Mouse (Mus musculus) limb, embryonic 15.5 days (tissue): Measurements from ENCODE around the gene Bmp5. TPM values are rescaled to one million over a fixed set of nuclear protein-coding genes. Genes with fewer than 3 reads are reported as not detected.
"Not testable (repeated sequence)": the region's sequence is repeated elsewhere in the genome, so short reads cannot be mapped to it uniquely, and the experiment has no call there.

Source experiments
- ATAC-seq: fragments of 200-750 bp; cut with Nextera tagmentation; 2 replicates; pipeline ENCODE4 v1.8.0; 2017; ENCODE audit warnings: low read depth, moderate TSS enrichment; ENCODE audit not compliant: insufficient number of reproducible peaks, low FRiP score, low TSS enrichment
- H3K27ac ChIP-seq: fragments of 300-500 bp; sonication (generic); 2 replicates; pipeline ENCODE4 v1.5.1; 2015; ENCODE audit warnings: moderate library complexity, mild to moderate bottlenecking, inconsistent platforms
- H3K27me3 ChIP-seq: fragments of 300-500 bp; sonication (generic); 2 replicates; pipeline ENCODE4 v1.6.1; 2015; ENCODE audit warnings: inconsistent platforms
- H3K36me3 ChIP-seq: fragments of 300-500 bp; sonication (generic); 2 replicates; pipeline ENCODE4 v1.6.1; 2015; ENCODE audit warnings: inconsistent platforms
- H3K4me1 ChIP-seq: fragments of 300-500 bp; sonication (generic); 2 replicates; pipeline ENCODE4 v1.6.1; 2015; ENCODE audit warnings: inconsistent platforms
- H3K4me2 ChIP-seq: fragments of 300-500 bp; sonication (generic); 2 replicates; pipeline ENCODE4 v1.6.1; 2015; ENCODE audit warnings: mild to moderate bottlenecking, inconsistent platforms
- H3K4me3 ChIP-seq: fragments of 300-500 bp; sonication (generic); 2 replicates; pipeline ENCODE4 v1.5.1; 2015; ENCODE audit warnings: mild to moderate bottlenecking, inconsistent platforms
- H3K9ac ChIP-seq: fragments of 300-500 bp; sonication (generic); 2 replicates; pipeline ENCODE4 v1.6.1; 2015; ENCODE audit warnings: inconsistent platforms
- H3K9me3 ChIP-seq: fragments of 300-500 bp; sonication (generic); 2 replicates; pipeline ENCODE4 v1.6.1; 2016; ENCODE audit warnings: inconsistent platforms
- WGBS: fragments of 180-500 bp; shearing (Covaris S2); methylation state at CpG from one replicate; pipeline ENCODE4 v1.1.7; 2015; 5-methylcytosine and 5-hydroxymethylcytosine counted together
- polyA plus RNA-seq: library from polyadenylated mRNA; unstranded; fragments of >200 nt; fragmentation: Nextera tagmentation; extraction: Ambion mirVana; gene quantifications from 2 replicates; pipeline ENCODE4 v1.2.1, GENCODE M21; 2015

Gene Bmp5
- polyA plus RNA-seq, 1 experiment from 2014 or later, result 11.6 TPM

DNA sequence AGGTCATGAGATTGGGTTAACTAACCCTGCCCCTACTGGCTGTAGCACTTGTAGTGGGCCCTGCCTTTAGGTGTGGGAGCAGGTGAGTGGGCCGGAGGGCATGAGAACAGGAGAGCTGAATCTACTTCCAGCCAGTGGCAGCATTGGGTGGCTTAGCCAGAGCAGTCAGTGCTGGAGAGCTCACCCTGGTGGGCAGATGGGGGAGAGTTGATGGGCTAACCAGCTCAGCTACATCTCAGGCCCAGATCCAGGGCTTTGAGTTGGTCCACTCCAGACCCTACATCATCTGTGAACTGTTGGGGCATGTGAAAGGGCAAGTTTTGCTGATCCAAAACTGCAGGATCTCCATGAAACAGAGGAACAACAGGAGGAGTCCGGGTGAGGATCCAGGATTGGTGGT, 8.4 kb downstream of the Bmp5 start:
- Histone ChIP-seq H3K4me2 (no peak overlapping the region), H3K9me3 (no peaks in the 10 kb centered on the region), H3K4me1 (peaks cover 4% of the 10 kb centered on the region; the same call in 1 of the 2 replicates), H3K36me3 (no peaks in the 10 kb centered on the region), H3K27ac (no peak overlapping the region), H3K4me3 (no peak overlapping the region), H3K9ac (no peak overlapping the region), H3K27me3 (no peaks in the 10 kb centered on the region)
- ATAC-seq, result no peak
- WGBS, result 86% methylated on average over 2 of the region's 2 CpGs

DNA sequence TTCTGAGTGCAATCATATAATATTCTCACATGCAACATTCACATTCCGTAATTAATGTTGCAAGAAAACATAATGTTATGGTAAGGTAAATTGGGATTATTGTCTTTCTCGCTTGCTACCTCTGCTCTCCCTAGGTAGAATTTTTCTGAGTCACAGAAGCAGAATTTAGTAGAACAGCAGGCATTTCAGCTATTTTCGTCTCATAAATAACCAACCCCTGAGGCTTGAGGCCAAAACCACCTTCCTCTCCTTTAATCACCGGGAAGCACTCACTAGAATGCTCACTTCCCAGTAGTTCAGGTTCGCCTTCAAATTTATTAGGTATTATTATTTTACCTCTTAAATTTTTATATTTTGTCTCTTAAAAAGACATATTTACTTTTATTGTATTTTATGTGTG, 10.8 kb downstream of the Bmp5 start:
- Histone ChIP-seq H3K27ac (no peak overlapping the region), H3K4me3 (no peak overlapping the region), H3K9me3 (no peaks in the 10 kb centered on the region), H3K9ac (no peak overlapping the region), H3K27me3 (no peaks in the 10 kb centered on the region), H3K4me2 (no peak overlapping the region), H3K4me1 (peaks cover 4% of the 10 kb centered on the region; the same call in 1 of the 2 replicates), H3K36me3 (no peaks in the 10 kb centered on the region)
- no peak for ATAC-seq
- 45% methylated on average over 5 of the region's 5 CpGs for whole genome bisulfite sequencing

DNA sequence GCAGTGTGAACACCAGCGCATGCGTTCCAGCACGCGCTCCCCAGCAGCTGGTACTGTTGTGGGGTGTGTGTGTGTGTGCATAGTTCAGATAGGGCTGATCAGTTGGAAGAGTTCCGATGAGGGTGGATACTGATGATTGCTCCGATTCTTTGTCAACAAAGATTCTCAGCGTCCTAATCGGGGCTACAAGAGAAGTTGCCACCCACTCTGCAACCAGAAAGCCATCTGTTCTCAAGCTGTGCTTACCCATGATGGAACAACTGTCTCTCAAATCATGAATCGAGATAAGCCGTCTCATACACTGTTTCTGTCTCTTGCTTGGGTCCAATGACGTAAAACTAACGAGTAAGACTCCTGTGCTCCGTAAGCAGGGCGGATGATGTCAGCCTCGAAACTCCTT, 12.0 kb downstream of the Bmp5 start:
- H3K4me2 ChIP-seq, result no peak overlapping the region
- no peaks in the 10 kb centered on the region for H3K27me3 ChIP-seq
- WGBS, result 82% methylated on average over 15 of the region's 15 CpGs
- no peak overlapping the region for H3K27ac ChIP-seq
- no peaks in the 10 kb centered on the region for H3K36me3 ChIP-seq
- no peaks in the 10 kb centered on the region for H3K9me3 ChIP-seq
- no peak overlapping the region for H3K9ac ChIP-seq
- H3K4me3 ChIP-seq, result no peak overlapping the region
- ATAC-seq, result no peak
- no peaks in the 10 kb centered on the region for H3K4me1 ChIP-seq

DNA sequence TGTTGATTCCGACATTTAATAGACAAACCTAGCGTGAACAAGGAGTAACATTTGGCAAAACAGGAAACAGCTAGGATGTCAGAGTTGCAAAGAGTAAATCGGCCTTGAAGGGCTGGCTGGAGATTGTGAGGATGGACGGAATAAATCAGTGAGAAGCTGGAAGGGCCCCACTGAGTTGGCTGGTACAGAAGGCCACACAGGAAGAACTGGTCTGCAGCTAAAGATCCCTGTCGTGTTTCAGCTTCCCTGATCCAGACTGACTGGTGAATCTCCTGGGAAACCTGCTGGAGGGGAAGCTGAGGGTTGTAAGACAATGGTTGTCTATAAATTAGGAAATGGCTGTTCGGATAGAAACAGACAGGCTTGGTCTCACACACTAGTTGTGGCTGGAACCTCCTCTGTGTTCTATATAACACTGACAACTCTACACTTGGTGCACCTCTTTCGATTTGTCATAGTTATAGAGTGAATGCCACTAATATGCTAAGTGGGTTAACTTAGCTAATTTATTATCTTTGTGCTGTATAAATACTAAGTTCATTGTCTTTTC, 14.8 kb downstream of the Bmp5 start:
- H3K9me3 ChIP-seq, result no peaks in the 10 kb centered on the region
- no peaks in the 10 kb centered on the region for H3K36me3 ChIP-seq
- H3K4me1 ChIP-seq, result no peaks in the 10 kb centered on the region
- H3K27ac ChIP-seq, result no peak overlapping the region
- H3K9ac ChIP-seq, result no peak overlapping the region
- no peak overlapping the region for H3K4me3 ChIP-seq
- WGBS, result 51% methylated on average over 7 of the region's 7 CpGs
- no peaks in the 10 kb centered on the region for H3K27me3 ChIP-seq
- no peak for ATAC-seq
- H3K4me2 ChIP-seq, result no peak overlapping the region

DNA sequence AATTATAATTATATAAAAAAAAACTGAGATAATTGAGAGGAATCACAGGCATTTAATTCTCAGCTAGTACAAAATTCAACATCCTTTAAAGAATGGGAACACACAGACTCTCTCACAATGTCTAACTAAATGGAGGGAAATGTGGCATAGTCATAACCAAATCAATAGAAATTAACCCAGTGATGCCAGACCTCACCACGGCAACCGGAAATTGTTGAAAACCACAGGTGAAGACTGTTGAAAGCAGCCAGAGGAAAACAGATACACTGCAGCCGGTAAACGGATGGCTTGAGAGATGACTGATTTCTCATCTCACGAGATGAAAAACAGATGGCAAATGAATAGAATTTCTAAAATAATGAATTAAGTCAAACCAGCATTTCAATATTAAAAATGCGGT, 29.8 kb downstream of the Bmp5 start:
- no peak overlapping the region for H3K27ac ChIP-seq
- no peaks in the 10 kb centered on the region for H3K36me3 ChIP-seq
- no peak overlapping the region for H3K9ac ChIP-seq
- H3K4me1 ChIP-seq, result no peaks in the 10 kb centered on the region
- no peak overlapping the region for H3K4me2 ChIP-seq
- no peak overlapping the region for H3K4me3 ChIP-seq
- ATAC-seq, result no peak
- 78% methylated on average over 6 of the region's 6 CpGs for WGBS
- H3K9me3 ChIP-seq, result no peaks in the 10 kb centered on the region
- H3K27me3 ChIP-seq, result no peaks in the 10 kb centered on the region

DNA sequence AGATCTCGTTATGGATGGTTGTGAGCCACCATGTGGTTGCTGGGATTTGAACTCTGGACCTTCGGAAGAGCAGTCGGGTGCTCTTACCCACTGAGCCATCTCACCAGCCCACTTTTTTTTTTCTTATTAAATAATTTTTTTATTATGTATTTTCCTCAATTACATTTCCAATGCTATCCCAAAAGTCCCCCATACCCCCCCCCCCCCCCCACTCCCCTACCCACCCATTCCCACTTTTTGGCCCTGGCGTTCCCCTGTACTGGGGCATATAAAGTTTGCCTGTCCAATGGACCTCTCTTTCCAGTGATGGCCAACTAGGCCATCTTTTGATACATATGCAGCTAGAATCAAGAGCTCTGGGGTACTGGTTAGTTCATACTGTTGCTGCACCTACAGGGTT, 33.0 kb downstream of the Bmp5 start:
- not testable (repeated sequence) for H3K36me3 ChIP-seq, H3K27ac ChIP-seq, H3K27me3 ChIP-seq, H3K4me3 ChIP-seq, H3K4me2 ChIP-seq, H3K4me1 ChIP-seq, H3K9me3 ChIP-seq, H3K9ac ChIP-seq
- ATAC-seq, result peak; percentile 78; the same call in 1 of the 2 replicates
- 90% methylated on average over 4 of the region's 4 CpGs for WGBS

DNA sequence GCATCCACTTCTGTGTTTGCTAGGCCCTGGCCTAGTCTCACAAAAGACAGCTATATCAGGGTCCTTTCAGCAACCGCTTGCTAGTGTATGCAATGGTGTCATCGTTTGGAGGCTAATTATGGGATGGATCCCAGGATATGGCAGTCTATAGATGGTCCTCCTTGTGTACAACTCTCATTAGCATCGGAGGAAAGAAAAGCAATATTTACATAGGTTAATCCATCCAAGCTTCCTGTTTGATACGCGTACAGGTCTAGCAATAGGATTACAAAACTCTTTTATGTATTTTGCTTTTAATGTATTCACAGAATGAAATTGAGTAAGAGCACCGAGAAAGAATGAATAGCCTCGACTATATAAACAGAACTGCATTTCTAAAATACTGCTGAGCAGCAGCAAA, 33.5 kb downstream of the Bmp5 start:
- Histone ChIP-seq H3K27me3 (no peaks in the 10 kb centered on the region), H3K9ac (no peak overlapping the region), H3K4me1 (no peaks in the 10 kb centered on the region), H3K9me3 (no peaks in the 10 kb centered on the region), H3K27ac (no peak overlapping the region), H3K4me2 (no peak overlapping the region), H3K4me3 (no peak overlapping the region), H3K36me3 (no peaks in the 10 kb centered on the region)
- 90% methylated on average over 7 of the region's 7 CpGs for WGBS
- no peak for ATAC-seq

DNA sequence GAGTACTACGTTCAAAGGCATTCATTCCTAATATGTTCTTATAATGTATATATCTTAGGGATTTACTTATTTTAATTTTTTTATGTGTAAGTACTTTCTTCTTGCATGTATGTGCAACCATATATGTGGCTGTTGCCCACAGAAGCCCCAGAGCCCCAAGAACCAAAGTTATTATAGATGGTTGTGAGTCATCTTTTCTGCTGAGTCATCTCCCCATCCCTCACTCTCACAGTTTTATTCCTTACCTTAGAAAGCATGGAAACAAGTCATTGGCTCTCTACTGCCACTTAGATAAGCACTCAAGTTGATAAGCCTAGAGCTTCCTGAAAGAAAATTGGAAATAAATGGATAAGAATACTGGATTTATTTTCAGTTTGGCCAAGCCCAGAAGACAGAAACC, 40.0 kb downstream of the Bmp5 start:
- Histone ChIP-seq H3K36me3 (no peaks in the 10 kb centered on the region), H3K9me3 (no peaks in the 10 kb centered on the region), H3K4me1 (no peaks in the 10 kb centered on the region), H3K4me2 (no peak overlapping the region), H3K27ac (no peak overlapping the region), H3K9ac (no peak overlapping the region), H3K4me3 (no peak overlapping the region), H3K27me3 (no peaks in the 10 kb centered on the region)
- no peak for ATAC-seq
- 94% methylated on average over 1 of the region's 1 CpGs for WGBS

DNA sequence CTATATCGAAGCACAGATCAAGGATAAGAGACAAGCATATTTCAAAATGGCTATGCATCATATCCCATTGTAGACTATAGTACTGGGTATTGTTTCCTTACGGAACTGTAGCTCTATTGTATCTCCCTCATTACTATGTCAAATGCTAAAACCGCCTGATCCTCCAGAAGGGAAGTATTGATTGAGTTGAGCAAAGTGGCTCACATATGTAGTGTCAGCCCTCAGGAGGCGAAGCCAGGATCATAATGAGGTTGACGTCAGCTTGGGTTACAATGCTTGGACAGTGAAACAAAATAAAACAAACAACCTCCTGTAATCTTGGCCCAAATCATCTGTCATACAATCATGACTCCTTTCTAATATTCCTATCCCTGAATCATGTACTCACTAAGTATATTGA, 43.2 kb downstream of the Bmp5 start:
- WGBS, result 86% methylated on average over 5 of the region's 5 CpGs
- H3K27me3 ChIP-seq, result no peaks in the 10 kb centered on the region
- no peak overlapping the region for H3K27ac ChIP-seq
- no peaks in the 10 kb centered on the region for H3K36me3 ChIP-seq
- no peak overlapping the region for H3K4me2 ChIP-seq
- H3K9ac ChIP-seq, result no peak overlapping the region
- no peak overlapping the region for H3K4me3 ChIP-seq
- no peaks in the 10 kb centered on the region for H3K4me1 ChIP-seq
- no peaks in the 10 kb centered on the region for H3K9me3 ChIP-seq
- no peak for ATAC-seq

DNA sequence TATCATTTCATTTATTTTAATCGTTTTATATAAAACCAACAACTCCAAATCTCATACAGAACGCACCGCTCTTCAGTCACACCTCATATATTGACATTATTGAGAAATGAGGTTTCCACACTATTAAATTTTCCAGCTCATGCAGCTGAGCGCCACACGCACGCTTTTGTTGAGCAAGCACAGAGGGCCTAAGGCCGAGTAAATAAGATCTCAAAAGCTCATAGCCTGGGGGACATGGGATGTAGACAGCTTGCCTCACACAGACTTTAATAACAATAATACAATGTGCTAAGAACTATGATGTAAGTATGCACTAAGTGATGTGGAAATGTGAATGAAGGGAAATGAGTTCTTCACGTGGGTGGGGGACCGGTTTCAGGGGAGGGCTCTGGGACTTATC, 57.3 kb downstream of the Bmp5 start:
- Histone ChIP-seq H3K4me1 (no peaks in the 10 kb centered on the region), H3K36me3 (no peaks in the 10 kb centered on the region), H3K4me3 (no peak overlapping the region), H3K27ac (no peak overlapping the region), H3K27me3 (no peaks in the 10 kb centered on the region), H3K4me2 (no peak overlapping the region), H3K9me3 (no peaks in the 10 kb centered on the region), H3K9ac (no peak overlapping the region)
- ATAC-seq, result no peak
- WGBS, result 38% methylated on average over 9 of the region's 9 CpGs

DNA sequence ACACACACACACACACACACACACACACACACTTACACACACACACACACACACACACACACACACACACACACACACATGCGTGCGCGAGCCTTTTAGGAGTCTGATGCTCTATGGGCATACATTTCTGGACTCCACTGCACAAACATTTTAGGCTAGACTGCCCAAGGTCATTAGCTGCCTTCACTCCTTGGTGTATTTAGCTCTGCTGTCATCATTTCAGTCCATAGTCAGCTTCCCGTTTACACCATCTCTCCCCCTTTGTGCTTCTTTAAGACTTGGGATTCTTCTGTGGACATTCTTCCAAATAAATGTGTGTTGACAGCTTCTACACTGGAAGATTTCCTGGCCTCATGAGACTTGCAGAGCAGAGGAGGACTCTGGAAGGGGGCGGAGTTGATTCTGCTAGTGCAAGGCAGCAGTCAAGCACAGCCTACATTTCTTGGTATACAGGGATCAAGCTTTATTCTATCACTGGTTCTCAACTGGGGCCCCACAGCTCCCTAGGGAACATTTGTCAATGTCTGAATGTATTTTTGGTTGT, 58.1 kb downstream of the Bmp5 start:
- Histone ChIP-seq H3K27me3 (no peaks in the 10 kb centered on the region), H3K36me3 (no peaks in the 10 kb centered on the region), H3K9me3 (no peaks in the 10 kb centered on the region), H3K9ac (no peak overlapping the region), H3K4me3 (no peak overlapping the region), H3K4me2 (no peak overlapping the region), H3K27ac (no peak overlapping the region), H3K4me1 (no peaks in the 10 kb centered on the region)
- 86% methylated on average over 5 of the region's 5 CpGs for WGBS
- no peak for ATAC-seq

DNA sequence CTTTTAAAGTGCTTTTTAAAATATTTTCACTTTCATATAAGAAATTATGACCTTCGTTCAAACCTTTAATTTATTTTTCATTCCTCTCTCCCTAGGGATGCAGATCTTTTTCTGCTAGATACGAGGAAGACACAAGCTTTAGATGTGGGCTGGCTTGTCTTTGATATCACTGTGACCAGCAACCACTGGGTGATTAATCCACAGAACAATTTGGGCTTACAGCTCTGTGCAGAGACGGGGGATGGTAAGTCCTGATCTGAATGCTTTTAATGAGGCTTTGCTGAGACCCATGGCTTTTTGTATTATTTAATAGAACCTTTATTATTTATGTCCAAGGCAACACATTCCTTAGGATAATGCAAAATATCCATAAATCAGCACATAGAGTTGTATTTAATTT, 64.3 kb downstream of the Bmp5 start:
- 57% methylated on average over 3 of the region's 3 CpGs for WGBS
- Histone ChIP-seq H3K4me1 (no peaks in the 10 kb centered on the region), H3K9ac (no peak overlapping the region)

DNA sequence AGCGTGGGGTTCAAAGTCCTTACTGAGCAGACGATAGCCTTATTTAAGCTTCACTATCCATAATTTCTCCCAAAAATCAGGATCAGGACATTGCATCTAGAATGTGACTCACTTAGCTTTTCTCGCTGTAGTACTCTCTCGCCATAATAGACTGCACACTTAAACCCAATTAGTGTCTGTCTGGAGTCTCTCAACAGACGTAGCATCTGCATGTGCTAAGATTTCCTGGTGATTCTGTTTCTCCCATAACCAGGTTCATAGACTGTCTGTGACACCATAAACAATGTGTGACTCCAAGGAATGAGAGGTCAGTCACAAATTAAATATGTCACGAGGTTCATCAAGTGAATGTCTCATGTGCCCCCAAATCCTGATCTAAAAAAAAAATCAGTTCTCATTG, 65.7 kb downstream of the Bmp5 start:
- H3K27me3 ChIP-seq, result no peaks in the 10 kb centered on the region
- H3K9me3 ChIP-seq, result no peaks in the 10 kb centered on the region
- H3K4me3 ChIP-seq, result no peak overlapping the region
- H3K4me1 ChIP-seq, result no peaks in the 10 kb centered on the region
- ATAC-seq, result no peak
- H3K27ac ChIP-seq, result no peak overlapping the region
- no peaks in the 10 kb centered on the region for H3K36me3 ChIP-seq
- no peak overlapping the region for H3K9ac ChIP-seq
- WGBS, result 80% methylated on average over 6 of the region's 6 CpGs
- H3K4me2 ChIP-seq, result no peak overlapping the region

More for the DNA sequence above, 64.3 kb downstream of the Bmp5 start:
- H3K27ac ChIP-seq, result no peak overlapping the region
- no peak overlapping the region for H3K4me3 ChIP-seq
- H3K4me2 ChIP-seq, result no peak overlapping the region
- no peaks in the 10 kb centered on the region for H3K36me3 ChIP-seq
- no peaks in the 10 kb centered on the region for H3K27me3 ChIP-seq
- H3K9me3 ChIP-seq, result no peaks in the 10 kb centered on the region
- no peak for ATAC-seq
